Comparison of ENCODE assay signal across 8 mouse cellular contexts in the genomic region with DNA sequence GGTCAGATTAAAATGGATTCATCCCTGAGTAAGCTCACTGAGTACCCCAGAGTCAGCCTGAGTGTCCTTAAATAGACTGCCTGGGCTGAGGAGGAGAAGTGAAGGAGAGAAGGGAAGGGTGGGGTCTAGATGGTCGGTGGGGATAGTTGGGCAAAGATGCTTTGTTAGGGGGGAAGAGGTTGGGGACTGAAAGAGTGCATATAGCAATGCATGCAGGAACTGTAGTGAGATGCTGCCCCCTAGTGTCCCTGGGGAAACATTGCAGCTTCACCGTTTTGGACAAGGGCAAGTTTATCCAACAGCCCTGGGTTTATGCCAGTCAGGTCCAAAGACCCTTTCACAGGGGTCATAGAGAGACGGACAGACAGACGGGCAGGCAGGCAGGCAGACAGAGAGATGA.
DNase-seq lines count a peak whose midpoint lies in the region; ATAC-seq and TF ChIP-seq lines count a peak whose summit lies in the region.

No protein-coding gene starts in this region.

- H3K27ac ChIP-seq in kidney, embryonic 14.5 days (ENCODE audit: low read depth, low read length), result no peak overlapping the region
- H3K27ac ChIP-seq in cortical plate, adult 2 months (ENCODE audit: insufficient read depth, low read length), result no peak overlapping the region
- no peak overlapping the region for H3K27ac ChIP-seq in hindbrain, postnatal 0 days
- H3K27ac ChIP-seq in midbrain, embryonic 14.5 days (replicated peaks; ENCODE audit: low read depth, low read length), result no peak overlapping the region

- no peaks in the 10 kb centered on the region for H3K27me3 ChIP-seq in kidney, embryonic 14.5 days (ENCODE audit: control insufficient read depth, insufficient read depth, low read length)
- no peaks in the 10 kb centered on the region for H3K27me3 ChIP-seq in hindbrain, postnatal 0 days (ENCODE audit: insufficient read depth, low read length)
- H3K27me3 ChIP-seq in midbrain, embryonic 14.5 days (ENCODE audit: control insufficient read depth, insufficient read depth, low read length), result no peaks in the 10 kb centered on the region

- H3K36me3 ChIP-seq in kidney, embryonic 14.5 days (ENCODE audit: control insufficient read depth, insufficient read depth, low read length), result no peaks in the 10 kb centered on the region
- H3K36me3 ChIP-seq in hindbrain, postnatal 0 days (ENCODE audit: insufficient read depth, low read length), result no peaks in the 10 kb centered on the region
- H3K36me3 ChIP-seq in midbrain, embryonic 14.5 days (ENCODE audit: control insufficient read depth, insufficient read depth, low read length), result no peaks in the 10 kb centered on the region

- TF ChIP-seq POLR2A in cortical plate, adult 2 months (IDR thresholded peaks at IDR 0.05; ENCODE audit: extremely low read depth, insufficient read depth, low read length), result no peak

- H3K4me2 ChIP-seq in kidney, embryonic 14.5 days (replicated peaks; ENCODE audit: low read depth, low read length), result no peak overlapping the region
- no peak overlapping the region for H3K4me2 ChIP-seq in hindbrain, postnatal 0 days (ENCODE audit: low read depth, low read length)
- H3K4me2 ChIP-seq in midbrain, embryonic 14.5 days (ENCODE audit: low read length), result no peak overlapping the region

- no peak for ATAC-seq in kidney, embryonic 14.5 days (ENCODE audit: low FRiP score, low TSS enrichment)
- ATAC-seq in hindbrain, postnatal 0 days, result no peak
- no peak for ATAC-seq in midbrain, embryonic 14.5 days (ENCODE audit: low FRiP score, low TSS enrichment)
- ATAC-seq in inflammation-experienced regulatory T-cells, adult 6 months, result no peak

- H3K4me3 ChIP-seq in kidney, embryonic 14.5 days (ENCODE audit: low read length), result no peak overlapping the region
- no peak overlapping the region for H3K4me3 ChIP-seq in cortical plate, adult 2 months (ENCODE audit: insufficient read depth, low read length)
- H3K4me3 ChIP-seq in hindbrain, postnatal 0 days (ENCODE audit: low read length), result no peak overlapping the region
- no peak overlapping the region for H3K4me3 ChIP-seq in midbrain, embryonic 14.5 days (replicated peaks; ENCODE audit: low read depth, low read length)

- DNase-seq in kidney, adult 18-20 months, result peak; percentile 23
- peak; percentile 22 for DNase-seq in 416B (ENCODE audit: low read depth)
- DNase-seq in Muller cell, postnatal 12 days (ENCODE audit: inconsistent ontology term), result peak; percentile 10
- DNase-seq in hindbrain, postnatal 0 days (ENCODE audit: low spot score), result peak; percentile 88
- DNase-seq in midbrain, embryonic 14.5 days, result peak; percentile 90

- 10% methylated on average over 4 of the region's 4 CpGs for WGBS in kidney, embryonic 14.5 days
- under 1% methylated on average over 4 of the region's 4 CpGs for WGBS in hindbrain, postnatal 0 days
- 2% methylated on average over 4 of the region's 4 CpGs for WGBS in midbrain, embryonic 14.5 days

- TF ChIP-seq CTCF in cortical plate, adult 2 months (IDR thresholded peaks at IDR 0.05; ENCODE audit: extremely low read depth, insufficient read depth, low read length), result peak; percentile 98
- peak; percentile 98 for TF ChIP-seq CTCF in hindbrain, postnatal 0 days (IDR thresholded peaks at IDR 0.05; ENCODE audit: low read depth)

- no peak overlapping the region for H3K9ac ChIP-seq in kidney, embryonic 14.5 days (ENCODE audit: low read depth, low read length)
- H3K9ac ChIP-seq in hindbrain, postnatal 0 days (replicated peaks; ENCODE audit: low read length), result no peak overlapping the region
- H3K9ac ChIP-seq in midbrain, embryonic 14.5 days (replicated peaks; ENCODE audit: low read length), result no peak overlapping the region

- H3K9me3 ChIP-seq in kidney, embryonic 14.5 days (ENCODE audit: control insufficient read depth, low read length), result no peaks in the 10 kb centered on the region; the same call in 1 of the 2 replicates
- no peaks in the 10 kb centered on the region for H3K9me3 ChIP-seq in hindbrain, postnatal 0 days (ENCODE audit: low read length)
- no peaks in the 10 kb centered on the region for H3K9me3 ChIP-seq in midbrain, embryonic 14.5 days (ENCODE audit: control insufficient read depth, low read length)

- no peaks in the 10 kb centered on the region for H3K4me1 ChIP-seq in kidney, embryonic 14.5 days (ENCODE audit: control insufficient read depth, insufficient read depth, low read length)
- no peaks in the 10 kb centered on the region for H3K4me1 ChIP-seq in cortical plate, adult 2 months (ENCODE audit: control insufficient read depth, insufficient read depth, low read length)
- no peaks in the 10 kb centered on the region for H3K4me1 ChIP-seq in hindbrain, postnatal 0 days (ENCODE audit: insufficient read depth, low read length)
- H3K4me1 ChIP-seq in midbrain, embryonic 14.5 days (ENCODE audit: control insufficient read depth, insufficient read depth, low read length), result no peaks in the 10 kb centered on the region

Comparison
In these comparisons a context has a peak if more than half of its experiments do, and no peak if none do; other contexts are left out.
1. DNase-seq: peak in every context shown above with its lines; median percentile 90 in midbrain, embryonic 14.5 days; 88 in hindbrain, postnatal 0 days; 23 in kidney, adult 18-20 months; 22 in 416B; 10 in Muller cell, postnatal 12 days.